Mouse (Mus musculus) retina, embryonic 14.5 days (tissue): ENCODE results near the gene Tomm34.

ENCODE experiments used
- DNase-seq: peaks from one replicate; pipeline ENCODE4 v3.0.0-alpha.2; 2015; ENCODE audit warnings: low spot score

Gene Tomm34

DNA sequence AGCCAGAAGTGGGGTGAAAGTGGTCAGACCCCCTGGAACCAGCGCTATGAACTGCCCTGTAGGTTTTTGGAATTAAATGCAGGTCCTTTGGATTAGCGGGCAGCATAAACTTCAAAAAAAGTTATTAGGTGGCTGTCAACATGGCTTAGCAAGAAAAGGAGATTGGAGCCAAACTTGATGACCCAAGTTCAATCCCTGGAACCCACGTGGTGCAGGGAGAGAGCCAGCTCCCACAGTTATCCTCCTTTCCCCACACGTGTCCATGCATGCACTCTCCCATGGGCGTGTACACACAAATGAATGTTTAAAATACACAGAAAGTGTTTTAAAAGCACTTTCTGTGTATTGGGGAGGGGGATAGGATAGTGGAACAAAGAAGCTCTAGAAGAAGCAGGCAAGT is 60.5 kb downstream of the Tomm34 start:
- DNase-seq = no peak

DNA sequence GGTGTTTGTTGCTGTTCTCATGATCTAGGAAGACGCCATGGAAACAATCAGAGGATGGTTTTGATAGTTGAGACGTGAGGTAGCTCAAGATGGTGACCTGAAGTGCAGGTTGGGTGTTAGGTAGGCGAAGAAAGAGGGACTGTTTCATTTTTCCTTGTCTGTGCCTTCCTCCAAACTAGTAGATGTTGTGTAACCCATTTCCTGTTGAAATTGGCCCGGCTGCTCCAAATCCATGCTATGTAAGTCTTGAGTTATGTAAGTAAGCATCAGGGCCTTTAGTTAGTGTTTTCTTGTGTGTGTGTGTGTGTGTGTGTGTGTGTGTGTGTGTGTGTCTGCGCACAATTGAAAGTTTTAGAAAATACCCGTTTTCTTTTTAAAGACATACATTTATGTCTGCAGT is 61.7 kb downstream of the Tomm34 start:
- no peak for DNase-seq

DNA sequence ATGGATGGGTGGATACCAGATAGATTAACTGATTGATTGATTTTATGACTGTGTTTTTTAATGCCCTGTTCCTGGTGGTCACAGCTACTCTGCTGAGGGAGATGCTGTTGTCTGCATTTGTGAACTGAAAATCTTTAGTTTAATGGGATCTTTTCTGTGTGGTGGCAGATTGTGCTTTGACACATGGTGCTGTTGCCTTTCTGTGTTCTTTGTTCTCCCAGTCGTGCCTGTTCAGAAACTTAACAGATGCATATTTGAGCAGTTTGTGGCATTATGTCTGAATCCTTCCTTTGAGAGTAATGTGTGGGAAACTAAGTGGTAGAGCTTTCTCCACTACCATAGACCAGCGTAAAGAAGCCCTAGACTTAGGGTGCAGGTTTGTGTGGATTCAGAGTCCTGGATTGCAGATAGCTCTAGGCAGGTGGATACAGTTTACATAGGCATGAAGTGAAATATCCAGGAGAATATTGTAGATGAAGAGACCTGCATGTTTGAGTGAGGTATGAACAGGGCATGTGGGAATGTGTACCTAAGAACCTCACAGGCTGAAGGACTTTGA is 62.9 kb downstream of the Tomm34 start:
- no peak for DNase-seq

DNA sequence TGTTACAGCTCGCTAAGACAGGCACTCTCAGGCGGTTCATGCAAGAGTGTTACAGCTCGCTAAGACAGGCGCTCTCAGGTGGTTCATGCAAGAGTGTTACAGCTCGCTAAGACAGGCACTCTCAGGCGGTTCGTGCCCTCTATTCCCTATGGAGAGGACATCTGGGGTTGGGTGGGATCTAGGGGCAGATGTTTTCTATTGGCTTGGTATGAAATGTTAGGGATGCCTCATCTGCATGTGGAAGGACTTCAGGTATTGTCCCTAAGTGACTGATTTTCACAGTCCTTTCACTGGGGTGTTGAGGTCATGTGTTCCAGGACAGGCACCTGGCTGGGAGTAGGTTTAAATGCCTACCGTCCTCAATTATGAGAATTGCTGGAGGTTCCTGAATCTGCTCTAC is 63.4 kb downstream of the Tomm34 start:
- no peak for DNase-seq

DNA sequence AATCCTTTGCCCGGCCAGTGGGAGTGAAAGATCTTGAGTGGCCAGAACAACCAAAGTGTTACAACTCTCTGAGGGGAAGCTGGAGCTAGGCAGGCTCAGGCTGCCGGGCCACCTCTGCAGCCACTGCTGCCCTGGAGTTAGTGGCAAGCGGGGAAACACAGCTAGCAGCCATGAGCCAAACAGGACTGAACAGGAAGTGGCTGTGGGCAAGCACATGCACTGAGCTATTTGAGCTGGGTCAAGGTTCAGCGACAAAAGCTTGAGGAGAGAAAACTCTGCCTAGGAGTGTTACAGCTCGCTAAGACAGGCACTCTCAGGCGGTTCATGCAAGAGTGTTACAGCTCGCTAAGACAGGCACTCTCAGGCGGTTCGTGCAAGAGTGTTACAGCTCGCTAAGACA is 64.0 kb downstream of the Tomm34 start:
- DNase-seq = no peak

DNA sequence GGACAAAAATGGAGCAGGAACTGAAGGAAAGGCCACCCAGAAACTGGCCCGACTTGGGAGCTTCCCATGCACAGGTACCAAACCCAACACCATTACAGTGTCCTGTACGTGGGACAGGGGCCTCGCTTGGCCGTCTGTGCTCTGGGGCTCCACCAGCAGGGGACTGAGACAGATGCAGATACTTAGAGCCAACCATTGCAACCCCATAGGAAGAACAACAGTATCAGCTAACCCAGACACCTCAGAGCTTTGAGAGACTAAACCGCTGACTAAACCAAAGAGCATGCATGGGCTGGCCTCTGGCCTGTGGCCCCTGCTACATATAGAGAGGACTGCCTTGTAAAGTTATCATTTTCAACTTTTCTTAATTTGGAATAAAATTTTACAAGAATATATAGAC is 66.5 kb downstream of the Tomm34 start:
- no peak for DNase-seq
